Mouse (Mus musculus): ENCODE data around the gene Mlip. TPM values are rescaled to one million over a fixed set of nuclear protein-coding genes. Genes with fewer than 3 reads are reported as not detected.
"Not testable (repeated sequence)": the region's sequence is repeated elsewhere in the genome, so short reads cannot be mapped to it uniquely, and the experiment has no call there.

The Mlip gene
- polyA plus RNA-seq, 1 experiment from 2014 or later, result not detected

GRCm38 (mm10) chr9:77096886-77097285 lies 255.9 kb downstream of the Mlip start:
- Histone ChIP-seq H3K4me1 (ENCODE audit: control insufficient read depth, insufficient read depth, low read length) (no peaks in the 10 kb centered on the region), H3K4me3 (ENCODE audit: low read depth, low read length) (no peak overlapping the region), H3K36me3 (ENCODE audit: control insufficient read depth, insufficient read depth, low read length) (no peaks in the 10 kb centered on the region), H3K27ac (ENCODE audit: low read depth, low read length) (no peak overlapping the region), H3K27me3 (ENCODE audit: control insufficient read depth, insufficient read depth, low read length) (no peaks in the 10 kb centered on the region), H3K9ac (ENCODE audit: low read length) (no peak overlapping the region), H3K9me3 (ENCODE audit: control insufficient read depth, low read length) (no peaks in the 10 kb centered on the region), H3K4me2 (ENCODE audit: low read depth) (no peak overlapping the region)
- WGBS, result 82% methylated on average over 1 of the region's 1 CpGs
- no peak for ATAC-seq (ENCODE audit: insufficient read depth, low FRiP score, low TSS enrichment)
- no peak for DNase-seq (ENCODE audit: low spot score)

DNA sequence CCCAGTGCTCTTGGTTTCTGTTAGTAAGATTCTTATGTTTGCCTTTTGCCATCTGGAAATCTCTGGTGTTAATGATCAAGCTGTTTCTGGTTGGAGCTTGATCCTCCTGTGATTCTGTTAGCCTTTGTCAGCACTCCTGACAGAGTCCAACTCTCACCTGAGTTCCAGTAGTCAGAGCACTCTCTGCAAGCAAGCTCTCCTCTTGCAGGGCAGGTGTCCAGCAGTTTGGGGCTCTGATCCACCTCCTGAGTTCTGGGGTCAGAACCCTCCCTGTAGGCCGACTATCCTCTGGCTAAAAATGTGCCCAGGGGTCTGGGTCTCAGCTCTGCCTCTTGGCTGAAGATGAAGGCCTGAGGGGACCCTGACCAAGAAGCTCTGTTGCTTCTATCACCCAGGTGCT lies 269.5 kb downstream of the Mlip start:
- not testable (repeated sequence) for ATAC-seq (ENCODE audit: insufficient read depth, low FRiP score, low TSS enrichment); H3K27ac ChIP-seq (ENCODE audit: low read depth, low read length); H3K4me3 ChIP-seq (ENCODE audit: low read depth, low read length)

GRCm38 (mm10) chr9:77071676-77072075 lies 281.1 kb downstream of the Mlip start:
- DNase-seq (ENCODE audit: low spot score) (no peak), ATAC-seq (ENCODE audit: insufficient read depth, low FRiP score, low TSS enrichment) (no peak)
- Histone ChIP-seq H3K4me2 (ENCODE audit: low read depth) (no peak overlapping the region), H3K36me3 (ENCODE audit: control insufficient read depth, insufficient read depth, low read length) (no peaks in the 10 kb centered on the region), H3K4me3 (ENCODE audit: low read depth, low read length) (no peak overlapping the region), H3K4me1 (ENCODE audit: control insufficient read depth, insufficient read depth, low read length) (no peaks in the 10 kb centered on the region), H3K9ac (ENCODE audit: low read length) (no peak overlapping the region), H3K9me3 (ENCODE audit: control insufficient read depth, low read length) (no peaks in the 10 kb centered on the region), H3K27ac (ENCODE audit: low read depth, low read length) (no peak overlapping the region), H3K27me3 (ENCODE audit: control insufficient read depth, insufficient read depth, low read length) (no peaks in the 10 kb centered on the region)
- 83% methylated on average over 2 of the region's 2 CpGs for WGBS

More for the DNA sequence above, 269.5 kb downstream of the Mlip start:
- H3K36me3 ChIP-seq (ENCODE audit: control insufficient read depth, insufficient read depth, low read length); H3K9me3 ChIP-seq (ENCODE audit: control insufficient read depth, low read length); H3K4me2 ChIP-seq (ENCODE audit: low read depth); H3K4me1 ChIP-seq (ENCODE audit: control insufficient read depth, insufficient read depth, low read length); H3K9ac ChIP-seq (ENCODE audit: low read length); H3K27me3 ChIP-seq (ENCODE audit: control insufficient read depth, insufficient read depth, low read length); DNase-seq (ENCODE audit: low spot score): not testable (repeated sequence)
- WGBS, result 81% methylated on average over 1 of the region's 1 CpGs

DNA sequence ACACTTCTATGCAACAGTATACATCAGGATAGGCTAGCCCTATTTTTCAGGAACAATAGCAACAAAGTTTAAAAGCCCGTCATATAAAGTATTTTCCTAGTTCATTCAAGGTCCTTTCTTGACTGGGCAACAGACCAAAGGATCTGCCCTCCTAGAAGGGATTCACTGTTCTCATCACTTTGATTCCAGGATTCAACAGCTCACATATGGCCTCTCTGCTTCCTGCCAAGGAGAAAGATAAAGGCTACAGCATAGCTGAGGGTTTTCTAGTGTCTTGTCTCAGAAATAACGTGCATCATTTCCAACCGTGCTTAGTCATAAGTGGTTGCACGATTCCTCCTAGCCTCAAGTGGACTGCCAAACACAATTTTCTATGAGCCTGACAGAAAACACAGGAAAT lies 296.2 kb downstream of the Mlip start:
- Histone ChIP-seq H3K27me3 (ENCODE audit: control insufficient read depth, insufficient read depth, low read length) (no peaks in the 10 kb centered on the region), H3K4me2 (ENCODE audit: low read depth) (no peak overlapping the region), H3K4me3 (ENCODE audit: low read depth, low read length) (no peak overlapping the region), H3K4me1 (ENCODE audit: control insufficient read depth, insufficient read depth, low read length) (no peaks in the 10 kb centered on the region), H3K36me3 (ENCODE audit: control insufficient read depth, insufficient read depth, low read length) (no peaks in the 10 kb centered on the region), H3K27ac (ENCODE audit: low read depth, low read length) (no peak overlapping the region), H3K9ac (ENCODE audit: low read length) (no peak overlapping the region), H3K9me3 (ENCODE audit: control insufficient read depth, low read length) (no peaks in the 10 kb centered on the region)
- WGBS, result 87% methylated on average over 4 of the region's 4 CpGs
- ATAC-seq (ENCODE audit: insufficient read depth, low FRiP score, low TSS enrichment) (no peak), DNase-seq (ENCODE audit: low spot score) (no peak)

- Histone ChIP-seq H3K9ac (ENCODE audit: low read length) (no peak overlapping the region), H3K27ac (ENCODE audit: low read depth, low read length) (no peak overlapping the region), H3K9me3 (ENCODE audit: control insufficient read depth, low read length) (no peaks in the 10 kb centered on the region), H3K36me3 (ENCODE audit: control insufficient read depth, insufficient read depth, low read length) (no peaks in the 10 kb centered on the region), H3K27me3 (ENCODE audit: control insufficient read depth, insufficient read depth, low read length) (no peaks in the 10 kb centered on the region), H3K4me1 (ENCODE audit: control insufficient read depth, insufficient read depth, low read length) (no peaks in the 10 kb centered on the region), H3K4me2 (ENCODE audit: low read depth) (no peak overlapping the region), H3K4me3 (ENCODE audit: low read depth, low read length) (no peak overlapping the region)
- 82% methylated on average over 9 of the region's 9 CpGs for WGBS
- DNase-seq (ENCODE audit: low spot score) (no peak), ATAC-seq (ENCODE audit: insufficient read depth, low FRiP score, low TSS enrichment) (no peak; the same call in 1 of the 2 replicates)
These were observed 298.2 kb downstream of the Mlip start for GRCm38 (mm10) chr9:77054426-77055193.

Other genes starting within 250 kb of the Mlip start
- 7.2 and 7.4 TPM in 2 replicates for gene Lrrc1, start 191.9 kb upstream of the Mlip start, polyA plus RNA-seq (2014; fragmentation: Nextera tagmentation; extraction: Ambion mirVana)